Mouse (Mus musculus): Measurements from ENCODE around the gene Arhgap27. TPM values are rescaled to one million over a fixed set of nuclear protein-coding genes. Genes with fewer than 3 reads are reported as not detected.

Gene Arhgap27
- total and polyA plus RNA-seq, 3 experiments, result 11.8 to 30.9 (median 26.1) TPM

DNA sequence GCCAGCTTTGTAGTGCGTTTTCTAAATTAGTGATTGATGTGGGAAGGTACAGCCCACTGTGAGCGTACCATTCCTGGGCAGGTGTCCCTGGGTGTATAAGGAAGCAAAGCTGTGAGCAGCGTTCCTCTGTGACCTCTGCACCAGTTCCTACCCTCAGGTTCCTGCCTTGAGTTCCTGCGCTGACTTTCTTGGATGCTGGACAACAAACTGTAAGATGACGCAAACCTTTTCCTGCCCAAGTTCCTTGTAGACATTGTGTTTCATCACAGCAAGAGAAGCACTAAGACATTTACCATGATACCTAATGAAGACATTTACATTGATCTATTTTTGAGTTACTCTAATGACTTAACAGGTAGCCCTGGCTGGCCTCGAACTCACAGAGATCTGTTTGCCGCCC, 68.7 kb downstream of the Arhgap27 start:
- Histone ChIP-seq H3K27ac (ENCODE audit: insufficient read depth, low read depth) (no peak overlapping the region), H3K36me3 (replicated peaks in 1 of 2; ENCODE audit: control insufficient read depth in 1 of 2, insufficient read depth in 1 of 2, low read length in 1 of 2) (no peaks in the 10 kb centered on the region), H3K27me3 (replicated peaks) (no peaks in the 10 kb centered on the region), H3K4me3 (replicated peaks in 1 of 3; ENCODE audit: low read depth in 2 of 3, low read length in 2 of 3, poor library complexity in 1 of 3) (no peak overlapping the region), H3K79me2 (replicated peaks; ENCODE audit: control insufficient read depth, extremely low read depth, insufficient read depth, poor library complexity, severe bottlenecking) (no peaks in the 10 kb centered on the region), H3K9ac (ENCODE audit: insufficient read depth, low read depth) (no peak overlapping the region), H3K4me2 (ENCODE audit: insufficient read depth, low read depth, poor library complexity, severe bottlenecking) (no peak overlapping the region), H3K4me1 (ENCODE audit: control insufficient read depth in 1 of 2, insufficient read depth in 2 of 2) (no peaks in the 10 kb centered on the region), H3K9me3 (replicated peaks; ENCODE audit: low read length) (no peaks in the 10 kb centered on the region)
- TF ChIP-seq JUND (conservative IDR thresholded peaks at IDR 0.05; ENCODE audit: low read depth, low read length) (no peak), MAFK (IDR thresholded peaks at IDR 0.05; ENCODE audit: insufficient replicate concordance, low read length) (no peak), ZKSCAN1 (IDR thresholded peaks at IDR 0.05; ENCODE audit: borderline replicate concordance, low read depth, low read length) (no peak), RCOR1 (conservative IDR thresholded peaks at IDR 0.05; ENCODE audit: low read depth, low read length) (no peak), CHD2 (IDR thresholded peaks at IDR 0.05; ENCODE audit: low read length) (no peak), CTCF (conservative IDR thresholded peaks at IDR 0.05 in 1 of 2, IDR thresholded peaks at IDR 0.05 in 1 of 2; ENCODE audit: low read depth in 2 of 2, low read length in 2 of 2) (no peak)
- in situ Hi-C loops (cut with MboI; ENCODE audit: low pct_ligation_motif_present, low pct_unique_long_range_greater_than_20kb, low sequenced_read_pairs), result no loop called here
- dilution Hi-C loops (cut with MboI; ENCODE audit: extremely low pct_ligation_motif_present, extremely low pct_unique_long_range_greater_than_20kb, low sequenced_read_pairs), result no loop called here
- DNase-seq (ENCODE audit: extremely low read depth), result no peak

DNA sequence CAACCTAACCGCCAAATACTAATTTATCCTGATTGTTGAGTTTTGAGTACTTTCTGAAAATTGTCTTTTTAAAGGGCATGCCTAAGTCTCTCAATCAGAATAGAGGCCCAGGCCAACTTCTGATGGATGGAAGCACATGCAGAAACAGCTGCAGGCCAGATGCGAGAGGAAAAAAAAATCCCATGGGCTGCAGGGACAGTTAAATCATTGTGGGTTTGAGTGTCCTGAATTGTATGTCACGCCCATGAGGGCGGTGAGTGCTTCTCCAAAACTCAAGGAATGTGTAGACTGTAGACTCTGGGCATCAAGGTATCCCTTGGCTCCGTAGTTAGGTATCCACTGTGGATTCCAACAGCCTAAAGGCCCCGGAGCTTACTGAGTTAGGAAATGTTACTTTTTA, 69.4 kb downstream of the Arhgap27 start:
- no peak for TF ChIP-seq MEF2A (IDR thresholded peaks at IDR 0.05; ENCODE audit: borderline replicate concordance, low read depth, low read length)
- no peak for TF ChIP-seq USF1 (IDR thresholded peaks at IDR 0.05; ENCODE audit: low read depth, low read length)
- TF ChIP-seq RCOR1 (conservative IDR thresholded peaks at IDR 0.05; ENCODE audit: low read depth, low read length), result no peak
- Histone ChIP-seq H3K36me3 (replicated peaks in 1 of 2; ENCODE audit: control insufficient read depth in 1 of 2, insufficient read depth in 1 of 2, low read length in 1 of 2) (no peaks in the 10 kb centered on the region), H3K4me2 (ENCODE audit: insufficient read depth, low read depth, poor library complexity, severe bottlenecking) (no peak overlapping the region), H3K9me3 (replicated peaks; ENCODE audit: low read length) (no peaks in the 10 kb centered on the region), H3K9ac (ENCODE audit: insufficient read depth, low read depth) (no peak overlapping the region), H3K27ac (ENCODE audit: insufficient read depth, low read depth) (no peak overlapping the region), H3K27me3 (replicated peaks) (no peaks in the 10 kb centered on the region), H3K4me1 (ENCODE audit: control insufficient read depth in 1 of 2, insufficient read depth in 2 of 2) (no peaks in the 10 kb centered on the region), H3K79me2 (replicated peaks; ENCODE audit: control insufficient read depth, extremely low read depth, insufficient read depth, poor library complexity, severe bottlenecking) (no peaks in the 10 kb centered on the region), H3K4me3 (replicated peaks in 1 of 3; ENCODE audit: low read depth in 2 of 3, low read length in 2 of 3, poor library complexity in 1 of 3) (no peak overlapping the region)
- in situ Hi-C loops (cut with MboI; ENCODE audit: low pct_ligation_motif_present, low pct_unique_long_range_greater_than_20kb, low sequenced_read_pairs), result no loop called here
- DNase-seq (ENCODE audit: extremely low read depth), result no peak
- dilution Hi-C loops (cut with MboI; ENCODE audit: extremely low pct_ligation_motif_present, extremely low pct_unique_long_range_greater_than_20kb, low sequenced_read_pairs), result no loop called here

DNA sequence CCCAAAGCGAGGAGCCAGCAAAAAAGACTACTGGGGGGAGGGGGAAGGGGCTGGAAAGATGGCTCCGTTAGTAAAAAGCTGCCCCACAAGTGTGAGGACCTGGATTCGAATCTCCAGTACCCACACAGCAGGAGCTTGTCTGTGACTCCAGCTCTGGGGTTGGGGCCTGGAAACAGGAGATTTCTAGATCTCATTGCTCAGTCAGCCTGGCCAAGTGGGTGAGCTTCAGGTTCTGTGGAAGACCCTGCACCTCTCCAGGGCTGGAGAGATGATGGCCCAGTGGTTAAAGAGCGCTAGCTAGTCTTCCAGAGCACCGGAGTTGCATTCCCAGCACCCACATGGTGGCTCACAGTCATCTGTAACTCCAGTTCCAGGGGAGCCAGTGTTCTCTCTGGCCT, 70.6 kb downstream of the Arhgap27 start:
- H3K9ac ChIP-seq (ENCODE audit: insufficient read depth, low read depth), result no peak overlapping the region
- no peaks in the 10 kb centered on the region for H3K79me2 ChIP-seq (replicated peaks; ENCODE audit: control insufficient read depth, extremely low read depth, insufficient read depth, poor library complexity, severe bottlenecking)
- DNase-seq (ENCODE audit: extremely low read depth), result no peak
- no peak overlapping the region for H3K4me2 ChIP-seq (ENCODE audit: insufficient read depth, low read depth, poor library complexity, severe bottlenecking)
- H3K27me3 ChIP-seq (replicated peaks), result no peaks in the 10 kb centered on the region
- no peaks in the 10 kb centered on the region for H3K4me1 ChIP-seq (ENCODE audit: control insufficient read depth in 1 of 2, insufficient read depth in 2 of 2)
- no peaks in the 10 kb centered on the region for H3K9me3 ChIP-seq (replicated peaks; ENCODE audit: low read length)
- dilution Hi-C loops (cut with MboI; ENCODE audit: extremely low pct_ligation_motif_present, extremely low pct_unique_long_range_greater_than_20kb, low sequenced_read_pairs) (no loop called here), in situ Hi-C loops (cut with MboI; ENCODE audit: low pct_ligation_motif_present, low pct_unique_long_range_greater_than_20kb, low sequenced_read_pairs) (no loop called here)
- TF ChIP-seq CHD1 (IDR thresholded peaks at IDR 0.05; ENCODE audit: low read depth, low read length) (no peak), MEF2A (IDR thresholded peaks at IDR 0.05; ENCODE audit: borderline replicate concordance, low read depth, low read length) (no peak), RAD21 (IDR thresholded peaks at IDR 0.05; ENCODE audit: low read depth, low read length) (no peak), POLR2A (IDR thresholded peaks at IDR 0.05; ENCODE audit: low read depth, low read length) (no peak), NRF1 (IDR thresholded peaks at IDR 0.05; ENCODE audit: low read depth, low read length) (no peak), ZNF384 (IDR thresholded peaks at IDR 0.05; ENCODE audit: low read depth, low read length) (no peak), POLR2AphosphoS2 (IDR thresholded peaks at IDR 0.05; ENCODE audit: low read depth, low read length) (no peak)
- H3K27ac ChIP-seq (ENCODE audit: insufficient read depth, low read depth), result no peak overlapping the region
- no peak overlapping the region for H3K4me3 ChIP-seq (replicated peaks in 1 of 3; ENCODE audit: low read depth in 2 of 3, low read length in 2 of 3, poor library complexity in 1 of 3)
- H3K36me3 ChIP-seq (replicated peaks in 1 of 2; ENCODE audit: control insufficient read depth in 1 of 2, insufficient read depth in 1 of 2, low read length in 1 of 2), result no peaks in the 10 kb centered on the region
